Mouse (Mus musculus): ENCODE data around the gene Pdcd1.

GRCm38 (mm10) chr1:94011643-94012042, 40.7 kb downstream of the Pdcd1 start:
- TF ChIP-seq TAL1 (IDR thresholded peaks at IDR 0.05; ENCODE audit: low read length): no peak
- no peak for TF ChIP-seq GATA1 (IDR thresholded peaks at IDR 0.05; ENCODE audit: low read length)
